Mouse (Mus musculus) CD4-positive helper T cell, adult 2 months (primary cell): ENCODE results near the gene Gca.
"Not testable (repeated sequence)": the region's sequence is repeated elsewhere in the genome, so short reads cannot be mapped to it uniquely, and the experiment has no call there.

Source experiments
- DNase-seq: peaks from one replicate; pipeline ENCODE4 v3.0.0-alpha.2; 2012; ENCODE audit warnings: low read depth, missing footprints, low spot score

The Gca gene

GRCm38 (mm10) chr2:62669848-62670247 is 5.8 kb downstream of the Gca start:
- DNase-seq, result no peak

GRCm38 (mm10) chr2:62670301-62670700 is 6.2 kb downstream of the Gca start:
- no peak for DNase-seq

GRCm38 (mm10) chr2:62670767-62671166 is 6.7 kb downstream of the Gca start:
- DNase-seq, result no peak

- no peak for DNase-seq
Measured at GRCm38 (mm10) chr2:62672788-62673187, 8.7 kb downstream of the Gca start.

- DNase-seq, result no peak
Measured at GRCm38 (mm10) chr2:62681667-62682066, 17.6 kb downstream of the Gca start.

GRCm38 (mm10) chr2:62684989-62685595 is 21.0 kb downstream of the Gca start:
- DNase-seq, result no peak

GRCm38 (mm10) chr2:62685934-62686333 is 21.8 kb downstream of the Gca start:
- DNase-seq, result no peak

GRCm38 (mm10) chr2:62706313-62706712 is 42.2 kb downstream of the Gca start:
- no peak for DNase-seq

GRCm38 (mm10) chr2:62709633-62710032 is 45.5 kb downstream of the Gca start:
- no peak for DNase-seq

- DNase-seq, result not testable (repeated sequence)
Measured at GRCm38 (mm10) chr2:62714362-62714761, 50.3 kb downstream of the Gca start.

GRCm38 (mm10) chr2:62715260-62715659 is 51.2 kb downstream of the Gca start:
- DNase-seq, result no peak

GRCm38 (mm10) chr2:62717270-62717669 is 53.2 kb downstream of the Gca start:
- no peak for DNase-seq

GRCm38 (mm10) chr2:62718411-62718810 is 54.3 kb downstream of the Gca start:
- no peak for DNase-seq

GRCm38 (mm10) chr2:62725946-62726345 is 61.9 kb downstream of the Gca start:
- DNase-seq, result no peak

- no peak for DNase-seq
Measured at GRCm38 (mm10) chr2:62727732-62728131, 63.6 kb downstream of the Gca start.

GRCm38 (mm10) chr2:62730671-62731070 is 66.6 kb downstream of the Gca start:
- no peak for DNase-seq

GRCm38 (mm10) chr2:62743098-62743497 is 79.0 kb downstream of the Gca start:
- DNase-seq, result no peak
